Mouse (Mus musculus): ENCODE results near the gene 4933415F23Rik. TPM values are rescaled to one million over a fixed set of nuclear protein-coding genes. Genes with fewer than 3 reads are reported as not detected.

The 4933415F23Rik gene
- polyA plus RNA-seq, 1 experiment from 2014 or later = not detected

DNA sequence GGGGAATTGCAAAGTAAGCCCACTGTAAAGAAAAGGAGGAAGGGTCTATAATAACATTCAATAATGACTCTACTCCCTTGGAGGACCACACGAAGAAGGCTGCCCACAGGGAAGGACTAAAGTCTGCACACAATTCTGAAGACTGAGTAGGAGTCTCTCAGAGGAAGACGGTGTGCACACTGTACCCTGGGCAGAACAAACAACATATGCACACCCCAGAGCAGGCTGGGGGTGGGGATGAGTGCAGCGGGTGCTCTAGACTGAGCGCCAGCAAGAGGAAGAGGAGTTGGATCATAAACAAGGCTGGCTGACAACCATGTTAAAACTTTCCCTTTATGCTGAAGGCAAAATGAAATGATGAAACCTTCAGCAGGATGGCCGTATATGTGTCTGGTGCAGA is 34.3 kb downstream of the 4933415F23Rik start:
- ATAC-seq (no peak), DNase-seq (ENCODE audit: low spot score) (no peak)
- H3K36me3 ChIP-seq (ENCODE audit: insufficient read depth, low read length) = no peaks in the 10 kb centered on the region
- no peaks in the 10 kb centered on the region for H3K4me1 ChIP-seq (ENCODE audit: insufficient read depth, low read depth, low read length)
- H3K9ac ChIP-seq (replicated peaks; ENCODE audit: low read depth) = no peak overlapping the region
- no peaks in the 10 kb centered on the region for H3K9me3 ChIP-seq (ENCODE audit: low read length)
- no peak overlapping the region for H3K4me2 ChIP-seq (replicated peaks; ENCODE audit: low read depth, low read length)
- no peak overlapping the region for H3K27ac ChIP-seq (ENCODE audit: low read length)
- TF ChIP-seq CTCF (IDR thresholded peaks at IDR 0.05) = no peak
- no peaks in the 10 kb centered on the region for H3K27me3 ChIP-seq (replicated peaks; ENCODE audit: insufficient read depth, low read length)
- 71% methylated on average over 5 of the region's 5 CpGs for WGBS
- H3K4me3 ChIP-seq (ENCODE audit: low read depth, low read length) = no peak overlapping the region

DNA sequence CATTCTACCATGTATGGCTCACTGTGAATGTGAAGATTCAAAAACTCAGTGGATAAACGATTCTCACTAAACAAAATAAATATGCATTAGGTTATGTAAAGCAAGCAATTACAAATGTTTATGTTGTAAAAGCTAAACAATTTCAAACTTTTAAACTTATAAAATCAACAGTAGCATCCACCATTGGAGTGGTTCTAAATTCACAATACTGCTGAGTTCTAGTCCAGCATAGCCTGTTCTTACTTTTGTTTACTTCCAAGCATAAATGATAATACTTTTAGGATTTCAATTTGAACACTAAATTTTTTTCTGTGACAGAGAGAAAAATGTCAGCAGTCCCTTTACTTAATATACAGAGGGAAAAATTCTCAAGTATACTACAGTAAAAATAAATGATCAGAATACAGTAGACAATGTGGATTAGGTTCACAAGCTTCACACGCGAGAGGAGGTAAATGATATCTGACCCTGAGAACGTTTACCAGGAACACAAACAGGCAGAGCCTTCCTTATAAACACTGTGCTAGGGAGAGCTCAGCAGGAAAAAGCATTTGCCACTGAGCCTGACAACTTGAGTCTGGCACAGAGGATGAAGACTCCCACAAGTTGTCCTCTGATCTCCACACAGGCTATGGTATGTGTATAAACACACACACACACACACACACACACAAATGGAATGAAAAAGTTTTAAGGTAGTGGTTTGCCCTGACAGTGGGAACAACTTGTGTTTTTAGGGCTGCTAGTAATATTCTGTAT is 37.2 kb downstream of the 4933415F23Rik start:
- Histone ChIP-seq H3K36me3 (ENCODE audit: insufficient read depth, low read length) (no peaks in the 10 kb centered on the region), H3K27me3 (replicated peaks; ENCODE audit: insufficient read depth, low read length) (no peaks in the 10 kb centered on the region), H3K27ac (ENCODE audit: low read length) (no peak overlapping the region), H3K4me1 (ENCODE audit: insufficient read depth, low read depth, low read length) (no peaks in the 10 kb centered on the region; the same call in 1 of the 2 replicates), H3K9ac (replicated peaks; ENCODE audit: low read depth) (no peak overlapping the region), H3K4me3 (ENCODE audit: low read depth, low read length) (no peak overlapping the region), H3K4me2 (replicated peaks; ENCODE audit: low read depth, low read length) (no peak overlapping the region), H3K9me3 (ENCODE audit: low read length) (no peaks in the 10 kb centered on the region)
- ATAC-seq = no peak
- WGBS = 29% methylated on average over 4 of the region's 4 CpGs
- TF ChIP-seq EP300 (IDR thresholded peaks at IDR 0.05) (no peak), CTCF (IDR thresholded peaks at IDR 0.05) (no peak)
- no peak for DNase-seq (ENCODE audit: low spot score)

DNA sequence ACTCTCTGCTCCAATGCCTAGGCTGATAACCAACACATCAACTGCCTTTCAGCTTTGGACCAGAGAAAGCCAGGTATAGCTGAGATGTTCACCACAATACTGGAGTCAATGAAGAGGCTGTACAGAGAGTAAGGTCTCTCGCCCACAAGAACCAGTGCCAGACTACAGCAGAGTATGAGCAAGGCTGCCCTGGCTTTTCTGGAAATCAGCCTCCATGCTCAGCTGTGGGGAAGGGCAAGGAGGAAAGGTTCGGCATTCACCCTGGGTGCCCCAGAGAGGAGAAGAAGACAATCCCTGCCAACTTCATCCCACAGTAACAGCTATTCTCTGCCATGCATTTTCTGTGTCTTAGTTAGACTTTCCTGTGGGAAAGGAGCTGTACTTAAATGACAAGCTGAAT is 38.1 kb downstream of the 4933415F23Rik start:
- ATAC-seq = no peak

DNA sequence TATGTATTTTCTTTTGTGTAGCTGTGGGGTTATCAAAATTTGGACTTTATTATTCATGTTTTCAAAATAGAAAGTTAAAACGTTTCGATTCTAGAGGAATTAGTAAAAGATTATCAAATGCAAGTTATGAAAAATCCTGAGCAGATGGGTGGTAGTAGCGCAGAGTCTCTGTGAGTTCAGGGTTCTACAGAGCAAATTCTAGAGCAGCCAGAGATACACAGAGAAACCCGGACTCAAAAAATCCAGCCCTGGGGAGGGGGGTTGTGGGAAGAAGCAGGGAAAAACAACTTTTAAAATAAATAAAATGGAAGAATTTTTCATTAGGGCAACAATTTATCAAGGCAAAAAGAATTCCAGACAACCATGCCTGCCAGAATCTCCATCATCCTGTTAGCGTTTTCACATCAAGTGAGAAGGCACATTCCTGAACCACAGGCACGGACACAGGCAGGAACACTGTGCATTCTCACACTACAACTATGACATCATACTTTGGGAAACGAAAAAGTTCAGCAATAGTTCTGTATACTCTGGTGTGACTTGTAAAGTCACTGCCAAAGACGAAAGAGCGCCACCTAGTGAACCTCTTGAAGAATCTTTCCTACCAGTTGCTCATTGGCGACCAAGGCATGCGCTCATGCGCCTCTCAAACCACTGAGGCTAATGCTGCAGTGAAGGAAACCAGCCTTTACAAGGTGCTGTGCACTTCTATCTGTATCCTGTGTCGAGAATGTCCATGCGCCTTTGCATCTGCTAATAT is 40.3 kb downstream of the 4933415F23Rik start:
- Histone ChIP-seq H3K27me3 (replicated peaks; ENCODE audit: insufficient read depth, low read length) (no peaks in the 10 kb centered on the region), H3K27ac (ENCODE audit: low read length) (no peak overlapping the region), H3K9ac (replicated peaks; ENCODE audit: low read depth) (no peak overlapping the region), H3K4me3 (ENCODE audit: low read depth, low read length) (no peak overlapping the region), H3K4me2 (replicated peaks; ENCODE audit: low read depth, low read length) (no peak overlapping the region), H3K36me3 (ENCODE audit: insufficient read depth, low read length) (no peaks in the 10 kb centered on the region), H3K9me3 (ENCODE audit: low read length) (no peaks in the 10 kb centered on the region), H3K4me1 (ENCODE audit: insufficient read depth, low read depth, low read length) (no peaks in the 10 kb centered on the region; the same call in 1 of the 2 replicates)
- ATAC-seq = peak; percentile 98
- peak; percentile 87 for TF ChIP-seq CTCF (IDR thresholded peaks at IDR 0.05)
- TF ChIP-seq EP300 (IDR thresholded peaks at IDR 0.05) = peak; percentile 68
- WGBS = 19% methylated on average over 14 of the region's 14 CpGs
- DNase-seq (ENCODE audit: low spot score) = peak; percentile 94

More for the DNA sequence above, 38.1 kb downstream of the 4933415F23Rik start:
- H3K27ac ChIP-seq (ENCODE audit: low read length) = no peak overlapping the region
- no peak overlapping the region for H3K4me3 ChIP-seq (ENCODE audit: low read depth, low read length)
- no peak overlapping the region for H3K9ac ChIP-seq (replicated peaks; ENCODE audit: low read depth)
- H3K4me1 ChIP-seq (ENCODE audit: insufficient read depth, low read depth, low read length) = no peaks in the 10 kb centered on the region; the same call in 1 of the 2 replicates
- H3K4me2 ChIP-seq (replicated peaks; ENCODE audit: low read depth, low read length) = no peak overlapping the region
- WGBS = 69% methylated on average over 2 of the region's 2 CpGs
- no peak for DNase-seq (ENCODE audit: low spot score)
- no peaks in the 10 kb centered on the region for H3K36me3 ChIP-seq (ENCODE audit: insufficient read depth, low read length)
- no peak for TF ChIP-seq EP300 (IDR thresholded peaks at IDR 0.05)
- TF ChIP-seq CTCF (IDR thresholded peaks at IDR 0.05) = no peak
- H3K9me3 ChIP-seq (ENCODE audit: low read length) = no peaks in the 10 kb centered on the region
- H3K27me3 ChIP-seq (replicated peaks; ENCODE audit: insufficient read depth, low read length) = no peaks in the 10 kb centered on the region

DNA sequence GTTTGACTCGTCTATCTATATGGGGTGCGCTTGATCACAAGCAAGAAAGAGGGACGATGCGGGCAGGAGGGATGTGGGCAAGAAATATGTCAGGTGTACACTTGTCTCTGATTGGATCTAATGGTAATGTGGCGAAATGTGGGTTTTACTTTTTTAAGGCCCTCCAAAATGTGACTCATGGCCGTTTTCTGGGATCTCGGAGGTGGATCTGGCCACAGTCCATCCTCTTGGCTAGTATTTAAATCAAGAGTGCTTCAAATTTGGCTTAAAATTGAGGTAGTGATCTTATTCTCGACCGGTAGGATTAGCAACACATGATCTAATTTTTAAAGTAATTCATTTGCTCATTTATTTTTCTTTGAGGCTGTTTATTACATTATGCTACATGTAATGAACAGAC is 42.0 kb downstream of the 4933415F23Rik start:
- Histone ChIP-seq H3K4me2 (replicated peaks; ENCODE audit: low read depth, low read length) (no peak overlapping the region), H3K4me1 (ENCODE audit: insufficient read depth, low read depth, low read length) (no peaks in the 10 kb centered on the region; the same call in 1 of the 2 replicates), H3K27ac (ENCODE audit: low read length) (no peak overlapping the region), H3K9me3 (ENCODE audit: low read length) (no peaks in the 10 kb centered on the region), H3K9ac (replicated peaks; ENCODE audit: low read depth) (no peak overlapping the region), H3K4me3 (ENCODE audit: low read depth, low read length) (no peak overlapping the region), H3K36me3 (ENCODE audit: insufficient read depth, low read length) (no peaks in the 10 kb centered on the region), H3K27me3 (replicated peaks; ENCODE audit: insufficient read depth, low read length) (no peaks in the 10 kb centered on the region)
- 80% methylated on average over 9 of the region's 9 CpGs for WGBS
- ATAC-seq (no peak), DNase-seq (ENCODE audit: low spot score) (no peak)
- TF ChIP-seq CTCF (IDR thresholded peaks at IDR 0.05) (no peak), EP300 (IDR thresholded peaks at IDR 0.05) (no peak)

Data from lung, postnatal 0 days (tissue).